Mouse (Mus musculus): ENCODE data around the gene Atp2a1.
"Not testable (repeated sequence)": the region's sequence is repeated elsewhere in the genome, so short reads cannot be mapped to it uniquely, and the experiment has no call there.

Atp2a1 gene

GRCm38 (mm10) chr7:126448481-126448880 is 14.4 kb downstream of the Atp2a1 start:
- no peak for DNase-seq

DNA sequence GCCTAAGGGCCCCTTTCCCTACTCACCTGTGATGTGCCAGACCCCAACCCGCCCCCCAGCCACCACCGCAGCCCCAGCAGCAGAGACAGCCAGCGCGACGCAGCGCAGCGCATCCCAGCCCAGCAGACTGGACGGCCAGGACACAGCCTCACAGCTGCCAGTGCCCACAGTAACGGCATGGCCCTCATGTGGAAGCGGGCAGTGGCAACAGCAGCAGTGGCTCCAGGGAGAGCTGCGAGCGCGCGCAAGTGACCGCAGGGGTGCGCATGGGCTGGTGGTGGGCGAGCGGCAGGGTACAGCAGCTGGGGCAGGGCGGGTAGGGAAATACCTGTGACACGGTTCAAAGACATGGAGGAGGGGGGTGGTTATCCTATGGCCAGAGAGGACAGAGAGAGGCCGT is 16.7 kb downstream of the Atp2a1 start:
- DNase-seq = no peak

- DNase-seq = no peak
Observed at GRCm38 (mm10) chr7:126445104-126445815, 17.6 kb downstream of the Atp2a1 start.

DNA sequence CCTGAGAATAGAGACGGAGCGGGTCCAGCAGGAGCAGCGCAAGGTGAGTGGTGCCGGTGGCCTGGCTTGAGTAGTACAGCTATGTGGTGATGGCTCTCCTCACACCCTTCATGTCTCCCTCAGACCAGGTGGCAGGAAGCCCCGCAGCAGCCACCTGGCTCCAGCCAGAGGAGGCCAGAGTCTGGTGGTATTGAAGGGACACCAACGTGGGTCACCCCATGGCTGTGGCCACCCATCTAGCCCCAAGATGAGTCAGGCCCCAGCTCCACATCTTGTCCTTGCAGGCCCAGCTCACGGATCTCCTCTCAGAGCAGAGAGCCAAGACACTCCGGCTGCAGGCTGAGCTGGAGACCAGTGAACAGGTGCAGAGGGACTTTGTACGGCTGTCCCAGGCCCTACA is 18.4 kb downstream of the Atp2a1 start:
- DNase-seq = no peak

- no peak for DNase-seq
Observed at GRCm38 (mm10) chr7:126443997-126444396, 18.9 kb downstream of the Atp2a1 start.

GRCm38 (mm10) chr7:126440134-126440533 is 22.8 kb downstream of the Atp2a1 start:
- DNase-seq = no peak

- DNase-seq = peak; percentile 19 to 49
Observed at GRCm38 (mm10) chr7:126436851-126437250, 26.1 kb downstream of the Atp2a1 start.

- no peak for DNase-seq
Observed at GRCm38 (mm10) chr7:126435801-126436200, 27.1 kb downstream of the Atp2a1 start.

- DNase-seq = no peak
Observed at GRCm38 (mm10) chr7:126434726-126435125, 28.2 kb downstream of the Atp2a1 start.

GRCm38 (mm10) chr7:126430167-126430566 is 32.7 kb downstream of the Atp2a1 start:
- no peak for DNase-seq

- no peak for DNase-seq
Observed at GRCm38 (mm10) chr7:126429503-126429898, 33.4 kb downstream of the Atp2a1 start.

DNA sequence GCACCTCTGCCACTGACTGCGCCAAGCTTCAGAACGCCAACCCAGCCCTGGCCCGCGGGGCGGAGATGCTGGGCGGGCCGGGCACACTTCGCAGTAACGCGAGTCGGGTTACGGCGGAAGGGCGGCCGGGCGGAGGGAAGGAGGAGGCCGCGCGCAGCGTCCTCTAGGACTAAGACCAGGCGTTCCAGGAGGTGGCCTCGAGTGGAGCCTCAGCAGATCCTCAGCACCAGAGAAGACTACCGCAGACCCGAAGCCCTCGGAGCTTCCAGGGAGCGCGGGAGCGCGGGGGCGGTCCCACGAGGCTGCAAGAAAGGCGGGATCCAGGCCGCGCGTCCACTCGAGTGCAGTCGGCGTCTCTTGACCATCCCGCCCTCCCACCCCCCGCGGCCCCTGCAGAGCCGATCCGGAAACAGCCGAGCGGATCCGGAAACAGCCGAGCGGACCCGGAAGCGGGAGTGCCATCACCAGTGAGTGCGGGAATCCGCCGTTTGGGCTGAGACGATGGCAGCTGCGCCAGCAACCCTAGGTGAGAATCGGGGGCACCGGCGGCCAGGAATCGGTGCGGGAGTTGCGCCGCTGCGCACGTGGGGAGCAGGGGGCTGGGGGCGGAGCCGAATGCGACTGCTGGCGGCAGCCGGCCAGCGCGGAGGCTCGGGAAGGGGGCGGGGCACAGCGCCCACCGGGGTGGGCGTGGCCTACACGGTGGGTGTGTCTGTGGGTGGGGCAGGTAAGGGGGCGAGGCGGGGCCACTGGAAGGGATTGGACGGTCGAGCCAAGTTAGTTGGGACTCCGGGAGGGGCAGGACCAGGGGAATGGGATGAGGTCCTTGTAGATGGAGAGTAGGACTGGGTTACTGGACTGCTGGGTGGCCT is 34.0 kb downstream of the Atp2a1 start, which contains the start of gene Rabep2:
Rabep2 (plus strand) TSS at position 129 of the 872 bp plus-strand sequence.
- DNase-seq = peak; percentile 92 to 96

- DNase-seq = no peak
Observed at GRCm38 (mm10) chr7:126428154-126428553, 34.8 kb downstream of the Atp2a1 start.

DNA sequence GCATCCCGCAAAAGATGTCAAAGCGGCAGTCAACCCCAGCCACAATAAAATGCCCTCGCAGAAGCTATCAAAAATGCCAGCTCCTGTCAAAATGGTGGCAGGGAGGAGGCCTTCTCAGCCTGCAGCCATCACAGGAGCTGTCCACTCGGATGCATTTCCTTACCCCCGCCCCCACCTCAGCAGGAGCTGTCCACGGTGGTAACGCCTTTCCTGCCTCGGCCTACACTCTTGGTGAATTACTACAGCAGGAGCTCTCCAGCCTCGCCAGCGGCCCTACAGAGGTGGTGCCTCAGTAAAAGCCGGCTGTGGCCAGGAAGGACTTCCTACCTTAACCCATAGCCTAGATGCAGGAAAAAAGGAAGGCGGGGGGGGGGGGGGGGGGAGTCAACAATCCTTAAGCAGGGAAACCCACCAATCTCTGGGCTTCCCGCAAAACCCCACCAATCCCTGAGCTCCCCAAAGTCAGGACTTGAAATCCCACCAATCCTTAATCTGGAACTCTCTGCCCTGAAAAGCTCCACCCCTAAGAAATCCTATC is 35.5 kb downstream of the Atp2a1 start:
- no peak for DNase-seq

- no peak for DNase-seq
Observed at GRCm38 (mm10) chr7:126424161-126424560, 38.7 kb downstream of the Atp2a1 start.

DNA sequence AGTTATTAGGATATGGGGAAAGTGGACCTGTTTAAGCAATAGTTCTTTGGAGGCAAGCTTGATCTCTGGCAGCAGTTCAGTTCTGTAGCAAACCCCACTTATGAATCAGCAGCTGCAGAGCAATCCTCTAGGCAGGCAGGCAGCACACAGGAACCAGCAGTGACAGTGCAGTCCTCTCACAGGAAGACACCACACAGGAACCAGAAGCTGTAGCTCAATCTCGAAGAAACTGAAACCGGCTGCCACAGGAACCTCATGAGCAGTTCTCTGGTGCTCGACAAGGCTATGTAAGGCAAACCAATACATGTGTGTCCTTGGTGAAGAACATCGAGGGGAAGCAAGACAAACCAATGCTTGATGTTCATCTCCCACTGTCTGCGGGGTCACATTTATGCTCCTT is 41.2 kb downstream of the Atp2a1 start:
- DNase-seq = no peak

- no peak for DNase-seq
Observed at GRCm38 (mm10) chr7:126418496-126418895, 44.4 kb downstream of the Atp2a1 start.

- DNase-seq = no peak
Observed at GRCm38 (mm10) chr7:126417606-126418005, 45.3 kb downstream of the Atp2a1 start.

DNA sequence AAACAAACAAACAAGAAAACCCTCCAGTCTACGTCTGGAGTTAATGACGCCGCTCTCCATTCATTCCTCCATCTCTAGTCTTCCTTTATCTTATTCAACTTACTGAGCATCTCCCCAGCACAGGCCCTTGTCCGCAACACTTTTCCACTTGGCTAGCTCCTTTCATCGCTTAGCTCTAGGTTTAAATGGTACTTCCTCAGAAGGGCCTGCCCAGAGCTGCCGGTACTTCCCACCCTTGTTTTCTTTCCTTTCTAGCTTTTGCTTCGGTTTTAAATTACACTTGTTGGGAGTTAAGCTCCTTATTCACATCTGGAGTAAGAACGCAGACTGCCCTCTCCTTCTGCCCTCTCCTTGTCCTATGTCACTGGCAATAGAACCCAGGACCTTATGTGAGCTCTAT is 45.9 kb downstream of the Atp2a1 start:
- DNase-seq = no peak

GRCm38 (mm10) chr7:126416615-126417014 is 46.3 kb downstream of the Atp2a1 start:
- DNase-seq = no peak

DNA sequence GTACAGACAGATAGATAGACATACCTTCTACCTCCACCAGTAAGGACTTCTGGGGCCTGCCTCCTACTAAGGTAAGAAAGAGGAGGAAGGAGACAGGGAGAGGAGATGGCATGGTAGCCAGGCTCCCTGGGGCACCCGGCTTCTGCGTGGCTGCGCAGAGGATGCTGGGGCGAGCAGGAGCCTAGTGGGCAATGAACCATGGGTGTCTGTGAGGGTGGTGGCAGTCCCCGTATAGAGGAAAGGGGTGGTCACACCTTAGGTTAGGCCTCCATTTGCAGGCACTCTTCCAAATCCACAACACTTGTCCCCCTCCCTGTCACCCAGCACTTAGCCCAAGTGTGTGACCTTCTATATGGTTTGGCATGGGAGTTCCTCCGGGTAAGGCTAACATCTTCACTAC is 48.2 kb downstream of the Atp2a1 start, which contains the start of gene Cd19:
Cd19 (minus strand) TSS at position 165 of the 400 bp plus-strand sequence.
- DNase-seq = no peak

- no peak for DNase-seq
Observed at GRCm38 (mm10) chr7:126411061-126411460, 51.8 kb downstream of the Atp2a1 start.

GRCm38 (mm10) chr7:126408686-126409085 is 54.2 kb downstream of the Atp2a1 start:
- DNase-seq = no peak

GRCm38 (mm10) chr7:126402518-126402917 is 60.4 kb downstream of the Atp2a1 start:
- not testable (repeated sequence) for DNase-seq

Data from kidney, adult 8-10 months (tissue).